Mouse (Mus musculus) ES-Bruce4 (cell line): Measurements from ENCODE around the gene Cnep1r1. TPM values are rescaled to one million over a fixed set of nuclear protein-coding genes. Genes with fewer than 3 reads are reported as not detected.

ENCODE experiments used
- H3K27ac ChIP-seq: 2 replicates; pipeline ENCODE4 v1.5.1; 2012; ENCODE audit warnings: low read length, inconsistent platforms; ENCODE audit not compliant: insufficient read depth
- H3K27me3 ChIP-seq: 2 replicates; pipeline ENCODE4 v1.6.1; 2012; ENCODE audit warnings: mild to moderate bottlenecking, low read length, inconsistent platforms; ENCODE audit not compliant: control insufficient read depth, poor library complexity, insufficient read depth, severe bottlenecking
- H3K36me3 ChIP-seq: 2 replicates; pipeline ENCODE4 v1.6.1; 2012; ENCODE audit warnings: inconsistent platforms, mild to moderate bottlenecking, low read length, moderate library complexity; ENCODE audit not compliant: control insufficient read depth, poor library complexity, insufficient read depth, severe bottlenecking
- H3K4me1 ChIP-seq: one replicate; pipeline ENCODE4 v1.8.1; 2011; ENCODE audit warnings: low read length; ENCODE audit not compliant: control insufficient read depth, insufficient read depth
- H3K4me3 ChIP-seq: 2 replicates; pipeline ENCODE4 v1.5.1; 2011; ENCODE audit warnings: low read depth, mild to moderate bottlenecking, low read length
- H3K9ac ChIP-seq: 2 replicates; pipeline ENCODE4 v1.6.1; 2012; ENCODE audit warnings: low read depth, mild to moderate bottlenecking, inconsistent platforms; ENCODE audit not compliant: poor library complexity, severe bottlenecking
- H3K9me3 ChIP-seq: replicated peaks from 2 replicates; pipeline ENCODE4 v1.6.1; 2012; ENCODE audit warnings: mild to moderate bottlenecking, low read length, inconsistent platforms; ENCODE audit not compliant: control insufficient read depth, poor library complexity, insufficient read depth, severe bottlenecking
- CTCF ChIP-seq: IDR thresholded peaks from one replicate; pipeline ENCODE4 v1.8.1; 2011; ENCODE audit warnings: low read depth, low read length
- EP300 ChIP-seq: IDR thresholded peaks from 2 replicates; pipeline ENCODE4 v1.6.1; 2011; ENCODE audit warnings: low read depth, low read length; ENCODE audit not compliant: insufficient read depth
- POLR2A ChIP-seq: IDR thresholded peaks from one replicate; pipeline ENCODE4 v1.8.1; 2011; ENCODE audit warnings: low read length; ENCODE audit not compliant: insufficient read depth
- polyA plus RNA-seq: library from polyadenylated mRNA; stranded (reverse); fragments of >200 nt; gene quantifications from 2 replicates; pipeline ENCODE4 v1.2.4, GENCODE M21; 2011; ENCODE audit warnings: low read depth; ENCODE audit not compliant: missing spikeins, insufficient read depth, insufficient read length

Cnep1r1 gene
- polyA plus RNA-seq, result 40.6 and 40.7 TPM in 2 replicates

- Histone ChIP-seq H3K9me3 (no peaks in the 10 kb centered on the region), H3K9ac (peak within 1 kb of the TSS; percentile 100), H3K27ac (no peak within 1 kb of the TSS), H3K4me1 (no peaks in the 10 kb centered on the region), H3K4me3 (peak within 1 kb of the TSS; percentile 97), H3K27me3 (no peaks in the 10 kb centered on the region; the same call in 1 of the 2 replicates), H3K36me3 (peaks cover 20% of the 10 kb centered on the region)
- TF ChIP-seq POLR2A, result peak; percentile 60
- TF ChIP-seq EP300, result no peak
- peak; percentile 58 for TF ChIP-seq CTCF
Measured at GRCm38 (mm10) chr8:88118456-88119036, at the start of gene Cnep1r1. Cnep1r1 (plus strand) TSS chr8:88118769.

- Histone ChIP-seq H3K4me3 (no peak overlapping the region), H3K4me1 (no peaks in the 10 kb centered on the region), H3K9ac (no peak overlapping the region), H3K27me3 (no peaks in the 10 kb centered on the region), H3K9me3 (no peaks in the 10 kb centered on the region), H3K27ac (no peak overlapping the region), H3K36me3 (no peaks in the 10 kb centered on the region)
- TF ChIP-seq POLR2A (no peak), EP300 (no peak), CTCF (no peak)
Measured at GRCm38 (mm10) chr8:88082183-88082582, 36.4 kb upstream of the Cnep1r1 start.

GRCm38 (mm10) chr8:88088006-88088405, 30.6 kb upstream of the Cnep1r1 start:
- Histone ChIP-seq H3K4me1 (no peaks in the 10 kb centered on the region), H3K27me3 (no peaks in the 10 kb centered on the region), H3K4me3 (no peak overlapping the region), H3K27ac (no peak overlapping the region), H3K9me3 (no peaks in the 10 kb centered on the region), H3K36me3 (no peaks in the 10 kb centered on the region), H3K9ac (no peak overlapping the region)
- TF ChIP-seq POLR2A (no peak), EP300 (no peak), CTCF (no peak)

GRCm38 (mm10) chr8:88091661-88092060, 26.9 kb upstream of the Cnep1r1 start:
- H3K4me1 ChIP-seq, result no peaks in the 10 kb centered on the region
- TF ChIP-seq POLR2A (no peak), EP300 (no peak), CTCF (no peak)
- H3K36me3 ChIP-seq, result no peaks in the 10 kb centered on the region
- no peak overlapping the region for H3K4me3 ChIP-seq
- no peak overlapping the region for H3K9ac ChIP-seq
- H3K27ac ChIP-seq, result no peak overlapping the region
- no peaks in the 10 kb centered on the region for H3K27me3 ChIP-seq
- no peaks in the 10 kb centered on the region for H3K9me3 ChIP-seq

GRCm38 (mm10) chr8:88093367-88093766, 25.2 kb upstream of the Cnep1r1 start:
- H3K9ac ChIP-seq, result no peak overlapping the region
- no peaks in the 10 kb centered on the region for H3K9me3 ChIP-seq
- no peak overlapping the region for H3K4me3 ChIP-seq
- TF ChIP-seq POLR2A (no peak), EP300 (no peak), CTCF (no peak)
- H3K4me1 ChIP-seq, result no peaks in the 10 kb centered on the region
- H3K27me3 ChIP-seq, result no peaks in the 10 kb centered on the region
- H3K27ac ChIP-seq, result no peak overlapping the region
- H3K36me3 ChIP-seq, result no peaks in the 10 kb centered on the region

- no peaks in the 10 kb centered on the region for H3K27me3 ChIP-seq
- TF ChIP-seq POLR2A (no peak), CTCF (no peak), EP300 (no peak)
- no peak overlapping the region for H3K9ac ChIP-seq
- no peak overlapping the region for H3K27ac ChIP-seq
- no peaks in the 10 kb centered on the region for H3K9me3 ChIP-seq
- no peak overlapping the region for H3K4me3 ChIP-seq
- no peaks in the 10 kb centered on the region for H3K4me1 ChIP-seq
- H3K36me3 ChIP-seq, result no peaks in the 10 kb centered on the region
Measured at GRCm38 (mm10) chr8:88098856-88099255, 19.7 kb upstream of the Cnep1r1 start.
